Mouse (Mus musculus) forebrain, postnatal 0 days (tissue): ENCODE measurements at regions not wholly inside any gene's neighbourhood (a gene's known extent, or its start where the extent isn't known, plus 50 kb on each side); places are given as distances from the start of the nearest gene placed in this dataset.

ENCODE experiments used
- ATAC-seq: fragments of 200-750 bp; cut with Nextera tagmentation; 2 replicates; pipeline ENCODE4 v1.8.0; 2017; ENCODE audit warnings: mild to moderate bottlenecking, moderate library complexity
- DNase-seq: peaks from one replicate; pipeline ENCODE4 v3.0.0-alpha.2; 2015
- H3K27ac ChIP-seq: fragments of 300-500 bp; sonication (generic); 2 replicates; pipeline ENCODE4 v1.5.1; 2014; ENCODE audit warnings: low read depth, mild to moderate bottlenecking, antibody characterized with exemption, low read length, moderate library complexity, mixed read lengths
- H3K27me3 ChIP-seq: fragments of 300-500 bp; sonication (generic); 2 replicates; pipeline ENCODE4 v1.6.1; 2014; ENCODE audit warnings: mild to moderate bottlenecking, low read length, mixed read lengths; ENCODE audit not compliant: insufficient read depth
- H3K36me3 ChIP-seq: fragments of 300-500 bp; sonication (generic); 2 replicates; pipeline ENCODE4 v1.6.1; 2014; ENCODE audit warnings: mild to moderate bottlenecking, moderate library complexity; ENCODE audit not compliant: insufficient read depth
- H3K4me1 ChIP-seq: fragments of 300-500 bp; sonication (generic); 2 replicates; pipeline ENCODE4 v1.6.1; 2014; ENCODE audit warnings: antibody characterized with exemption; ENCODE audit not compliant: insufficient read depth
- H3K4me2 ChIP-seq: fragments of 300-500 bp; sonication (generic); 2 replicates; pipeline ENCODE4 v1.6.1; 2014; ENCODE audit warnings: low read depth, mild to moderate bottlenecking, moderate library complexity
- H3K4me3 ChIP-seq: fragments of 300-500 bp; sonication (generic); 2 replicates; pipeline ENCODE4 v1.5.1; 2014; ENCODE audit warnings: low read depth, low read length, mixed read lengths
- H3K9ac ChIP-seq: fragments of 300-500 bp; sonication (generic); 2 replicates; pipeline ENCODE4 v1.6.1; 2014; ENCODE audit warnings: mild to moderate bottlenecking
- H3K9me3 ChIP-seq: fragments of 300-500 bp; sonication (generic); 2 replicates; pipeline ENCODE4 v1.6.1; 2016; ENCODE audit warnings: low read length
- CTCF ChIP-seq: sonication (generic); IDR thresholded peaks from 2 replicates; pipeline ENCODE4 v1.5.1; 2016; ENCODE audit warnings: antibody characterized with exemption, control low read depth, low read depth
- WGBS: fragments of 180-500 bp; shearing (Covaris S2); extraction: QIAGEN DNeasy Blood & Tissue Kit; methylation state at CpG from one replicate; pipeline ENCODE4 v1.1.7; 2014; 5-methylcytosine and 5-hydroxymethylcytosine counted together

GRCm38 (mm10) chr11:26826194-26826593, 232.4 kb upstream of the Vrk2 start:
- Histone ChIP-seq H3K4me3 (no peak overlapping the region), H3K27ac (no peak overlapping the region), H3K4me1 (no peaks in the 10 kb centered on the region), H3K36me3 (no peaks in the 10 kb centered on the region), H3K9me3 (no peaks in the 10 kb centered on the region), H3K4me2 (no peak overlapping the region), H3K27me3 (no peaks in the 10 kb centered on the region), H3K9ac (no peak overlapping the region)
- TF ChIP-seq CTCF, result no peak
- DNase-seq (no peak), ATAC-seq (no peak)
- 90% methylated on average over 3 of the region's 3 CpGs for WGBS

GRCm38 (mm10) chr11:26824080-26824727, 230.4 kb upstream of the Vrk2 start:
- H3K27ac ChIP-seq, result no peak overlapping the region
- no peaks in the 10 kb centered on the region for H3K9me3 ChIP-seq
- WGBS, result 56% methylated on average over 8 of the region's 8 CpGs
- H3K4me1 ChIP-seq, result no peaks in the 10 kb centered on the region
- no peak for TF ChIP-seq CTCF
- H3K9ac ChIP-seq, result no peak overlapping the region
- DNase-seq (no peak), ATAC-seq (no peak)
- H3K4me3 ChIP-seq, result no peak overlapping the region
- H3K36me3 ChIP-seq, result no peaks in the 10 kb centered on the region
- no peak overlapping the region for H3K4me2 ChIP-seq
- H3K27me3 ChIP-seq, result no peaks in the 10 kb centered on the region

GRCm38 (mm10) chr11:26821091-26821490, 227.3 kb upstream of the Vrk2 start:
- H3K27me3 ChIP-seq, result no peaks in the 10 kb centered on the region
- no peak for DNase-seq
- H3K9me3 ChIP-seq, result no peaks in the 10 kb centered on the region
- H3K4me2 ChIP-seq, result no peak overlapping the region
- H3K4me3 ChIP-seq, result no peak overlapping the region
- no peak for ATAC-seq
- no peaks in the 10 kb centered on the region for H3K4me1 ChIP-seq
- no peak overlapping the region for H3K27ac ChIP-seq
- no peaks in the 10 kb centered on the region for H3K36me3 ChIP-seq
- TF ChIP-seq CTCF, result no peak
- no peak overlapping the region for H3K9ac ChIP-seq
- 76% methylated on average over 1 of the region's 1 CpGs for WGBS

- Histone ChIP-seq H3K4me2 (no peak overlapping the region), H3K27me3 (no peaks in the 10 kb centered on the region), H3K27ac (no peak overlapping the region), H3K4me3 (no peak overlapping the region), H3K9ac (no peak overlapping the region), H3K4me1 (no peaks in the 10 kb centered on the region), H3K36me3 (no peaks in the 10 kb centered on the region), H3K9me3 (no peaks in the 10 kb centered on the region)
- no peak for TF ChIP-seq CTCF
- ATAC-seq, result no peak
- no peak for DNase-seq
These were observed 223.5 kb upstream of the Vrk2 start for GRCm38 (mm10) chr11:26817316-26817715.

- Histone ChIP-seq H3K4me1 (no peaks in the 10 kb centered on the region), H3K9ac (peak overlapping the region; percentile 22; the same call in 1 of the 2 replicates), H3K27me3 (no peaks in the 10 kb centered on the region), H3K9me3 (no peaks in the 10 kb centered on the region), H3K27ac (no peak overlapping the region), H3K36me3 (no peaks in the 10 kb centered on the region), H3K4me3 (0 out of 2 replicates have a peak overlapping the region, but pooled peaks have one; percentile 9), H3K4me2 (peak overlapping the region; percentile 26)
- DNase-seq, result peak; percentile 47
- WGBS, result 46% methylated on average over 8 of the region's 8 CpGs
- TF ChIP-seq CTCF, result no peak
- ATAC-seq, result no peak
These were observed 221.3 kb upstream of the Vrk2 start for GRCm38 (mm10) chr11:26815104-26815503.

- H3K36me3 ChIP-seq, result no peaks in the 10 kb centered on the region
- no peaks in the 10 kb centered on the region for H3K27me3 ChIP-seq
- H3K9ac ChIP-seq, result no peak overlapping the region
- H3K4me2 ChIP-seq, result no peak overlapping the region
- TF ChIP-seq CTCF, result no peak
- 79% methylated on average over 3 of the region's 3 CpGs for WGBS
- no peak for ATAC-seq
- DNase-seq, result no peak
- no peaks in the 10 kb centered on the region for H3K9me3 ChIP-seq
- H3K4me1 ChIP-seq, result no peaks in the 10 kb centered on the region
- H3K4me3 ChIP-seq, result no peak overlapping the region
- H3K27ac ChIP-seq, result no peak overlapping the region
These were observed 220.8 kb upstream of the Vrk2 start for GRCm38 (mm10) chr11:26814601-26815000.

- Histone ChIP-seq H3K27me3 (no peaks in the 10 kb centered on the region), H3K27ac (no peak overlapping the region), H3K4me1 (no peaks in the 10 kb centered on the region), H3K9me3 (no peaks in the 10 kb centered on the region), H3K36me3 (no peaks in the 10 kb centered on the region), H3K9ac (no peak overlapping the region), H3K4me3 (no peak overlapping the region), H3K4me2 (no peak overlapping the region)
- peak; percentile 62 for ATAC-seq
- 65% methylated on average over 2 of the region's 2 CpGs for WGBS
- peak; percentile 31 for DNase-seq
- TF ChIP-seq CTCF, result no peak
These were observed 208.6 kb upstream of the Vrk2 start for GRCm38 (mm10) chr11:26802249-26802941.
